Mouse (Mus musculus) hindbrain, embryonic 16.5 days (tissue): ENCODE results near the gene Gcnt3. TPM values are rescaled to one million over a fixed set of nuclear protein-coding genes. Genes with fewer than 3 reads are reported as not detected.

Experiments used
- ATAC-seq: fragments of 200-750 bp; cut with Nextera tagmentation; 2 replicates; pipeline ENCODE4 v1.8.0; 2017; ENCODE audit warnings: moderate TSS enrichment, moderate library complexity
- H3K27ac ChIP-seq: fragments of 300-500 bp; sonication (generic); 2 replicates; pipeline ENCODE4 v1.5.1; 2014; ENCODE audit warnings: low read depth, mild to moderate bottlenecking, control low read depth, low read length, moderate library complexity
- H3K27me3 ChIP-seq: fragments of 300-500 bp; sonication (generic); replicated peaks from 2 replicates; pipeline ENCODE4 v1.6.1; 2014; ENCODE audit warnings: low read length; ENCODE audit not compliant: control insufficient read depth, insufficient read depth
- H3K36me3 ChIP-seq: fragments of 300-500 bp; sonication (generic); 2 replicates; pipeline ENCODE4 v1.6.1; 2014; ENCODE audit warnings: mild to moderate bottlenecking, low read length, moderate library complexity, mixed read lengths; ENCODE audit not compliant: control insufficient read depth, insufficient read depth
- H3K4me1 ChIP-seq: fragments of 300-500 bp; sonication (generic); 2 replicates; pipeline ENCODE4 v1.6.1; 2014; ENCODE audit warnings: low read depth, low read length; ENCODE audit not compliant: control insufficient read depth, insufficient read depth
- H3K4me2 ChIP-seq: fragments of 300-500 bp; sonication (generic); 2 replicates; pipeline ENCODE4 v1.6.1; 2014; ENCODE audit warnings: mild to moderate bottlenecking, low read length, control low read depth, moderate library complexity
- H3K4me3 ChIP-seq: fragments of 300-500 bp; sonication (generic); 2 replicates; pipeline ENCODE4 v1.5.1; 2014; ENCODE audit warnings: mild to moderate bottlenecking, low read length, control low read depth, moderate library complexity
- H3K9ac ChIP-seq: fragments of 300-500 bp; sonication (generic); 2 replicates; pipeline ENCODE4 v1.6.1; 2014; ENCODE audit warnings: low read depth, mild to moderate bottlenecking, control low read depth, low read length, moderate library complexity
- H3K9me3 ChIP-seq: fragments of 300-500 bp; sonication (generic); 2 replicates; pipeline ENCODE4 v1.6.1; 2014; ENCODE audit warnings: mild to moderate bottlenecking, low read length, moderate library complexity; ENCODE audit not compliant: control insufficient read depth
- WGBS: fragments of 180-500 bp; shearing (Covaris S2); extraction: QIAGEN DNeasy Blood & Tissue Kit; methylation state at CpG from one replicate; pipeline ENCODE4 v1.1.7; 2014; 5-methylcytosine and 5-hydroxymethylcytosine counted together
- polyA plus RNA-seq: library from polyadenylated mRNA; unstranded; fragments of >200 nt; fragmentation: Nextera tagmentation; extraction: Ambion mirVana; gene quantifications from 2 replicates; pipeline ENCODE4 v1.2.1, GENCODE M21; 2015

Gcnt3 gene
- polyA plus RNA-seq, result 0.05 TPM in 1 of 2 replicates, not detected in the other

DNA sequence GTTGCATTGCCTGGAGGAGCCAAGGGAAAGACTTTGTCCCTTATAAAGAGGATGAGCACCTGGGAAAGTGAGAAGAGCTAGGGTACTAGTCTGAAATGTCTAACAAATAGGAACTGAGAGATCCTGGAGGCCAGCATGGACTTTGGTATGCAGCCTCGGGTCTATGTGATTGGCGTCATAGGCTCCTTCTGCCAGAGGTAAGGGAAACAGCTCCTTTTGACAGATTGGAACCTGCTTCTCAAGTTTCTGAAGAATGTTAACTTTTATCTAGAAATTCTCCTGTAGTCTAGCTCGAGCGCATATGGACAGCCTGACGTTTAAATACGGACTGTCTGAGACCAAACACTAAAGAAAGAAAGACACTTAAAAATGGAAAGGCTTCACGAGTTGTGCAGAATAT, at the start of gene Gcnt3:
Gene Gcnt3 (minus strand): TSS at position 101 of the 400 bp plus-strand sequence.
- Histone ChIP-seq H3K9me3 (no peaks in the 10 kb centered on the region), H3K4me1 (no peaks in the 10 kb centered on the region), H3K36me3 (no peaks in the 10 kb centered on the region), H3K4me3 (no peak within 1 kb of the TSS), H3K9ac (no peak within 1 kb of the TSS), H3K27ac (no peak within 1 kb of the TSS), H3K4me2 (no peak within 1 kb of the TSS), H3K27me3 (no peaks in the 10 kb centered on the region)
- WGBS, result 90% methylated on average over 7 of the region's 7 CpGs
- no peak for ATAC-seq

DNA sequence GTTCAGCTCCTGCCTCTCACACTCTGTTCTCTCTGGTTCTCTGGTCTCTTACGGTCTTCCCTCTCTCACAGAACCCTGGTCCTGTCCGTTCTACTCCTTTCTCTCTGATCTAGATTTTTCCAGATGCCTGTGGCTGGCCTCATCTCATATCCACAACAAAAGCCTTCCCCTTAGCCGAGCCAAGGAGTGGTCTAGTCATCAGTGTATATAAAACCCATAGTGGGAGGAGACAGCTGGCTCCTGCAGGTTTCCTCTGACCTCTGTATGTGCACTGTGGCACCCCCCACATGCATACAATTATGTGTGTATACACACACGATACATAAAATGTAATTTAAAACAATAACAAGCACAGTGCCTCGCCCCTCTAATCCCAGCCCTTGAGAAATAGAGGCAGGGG, 49.5 kb upstream of the Gcnt3 start:
- Histone ChIP-seq H3K4me2 (no peak overlapping the region), H3K9me3 (no peaks in the 10 kb centered on the region), H3K4me3 (no peak overlapping the region), H3K27me3 (no peaks in the 10 kb centered on the region), H3K36me3 (no peaks in the 10 kb centered on the region), H3K9ac (no peak overlapping the region), H3K27ac (no peak overlapping the region), H3K4me1 (0 out of 2 replicates have a peak, but pooled peaks cover 6% of the 10 kb centered on the region)
- 69% methylated on average over 5 of the region's 5 CpGs for WGBS
- no peak for ATAC-seq

DNA sequence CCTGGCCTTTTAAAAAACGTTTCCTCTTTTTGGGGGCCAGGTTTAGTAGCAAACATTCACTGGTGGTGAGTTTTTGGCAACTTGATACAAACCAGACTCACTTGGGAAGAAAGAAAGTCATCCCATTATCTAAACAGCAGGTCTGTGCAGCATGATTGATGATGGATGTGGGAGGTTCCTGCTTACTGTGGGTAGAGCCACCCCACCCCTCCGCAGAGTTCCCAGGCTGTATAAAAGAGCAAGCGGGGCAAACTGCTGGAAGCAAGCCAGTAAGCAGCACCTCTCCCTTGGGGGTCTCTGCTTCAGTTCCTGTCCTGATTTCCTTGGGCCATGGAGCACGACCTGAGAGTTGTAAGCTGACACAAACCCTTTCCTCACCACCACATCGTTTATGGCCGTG, 48.2 kb upstream of the Gcnt3 start:
- Histone ChIP-seq H3K36me3 (no peaks in the 10 kb centered on the region), H3K4me3 (no peak overlapping the region), H3K4me2 (no peak overlapping the region), H3K9ac (no peak overlapping the region), H3K27ac (no peak overlapping the region), H3K27me3 (no peaks in the 10 kb centered on the region), H3K4me1 (0 out of 2 replicates have a peak, but pooled peaks cover 6% of the 10 kb centered on the region), H3K9me3 (no peaks in the 10 kb centered on the region)
- ATAC-seq, result no peak
- WGBS, result 24% methylated on average over 6 of the region's 6 CpGs

DNA sequence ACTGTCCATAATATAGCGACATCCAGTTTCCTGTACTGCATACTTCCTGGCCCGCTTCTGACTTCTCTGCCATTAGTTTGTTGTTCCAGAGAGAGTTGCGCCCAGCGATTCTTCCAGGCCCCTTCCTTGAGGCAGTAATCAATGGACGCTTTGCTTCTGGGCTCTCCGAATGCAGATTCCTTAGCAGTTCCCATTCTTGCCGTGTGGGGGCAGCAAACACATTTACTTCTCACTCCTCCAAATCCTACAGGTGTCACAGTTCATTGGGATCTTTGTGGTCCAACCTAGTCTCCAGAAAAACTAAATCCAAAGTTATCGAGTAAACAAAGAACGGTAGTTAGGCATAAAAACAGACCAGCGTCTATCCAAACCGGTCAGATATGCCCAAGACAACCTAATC, 46.2 kb upstream of the Gcnt3 start:
- H3K9me3 ChIP-seq, result no peaks in the 10 kb centered on the region
- H3K9ac ChIP-seq, result no peak overlapping the region
- no peak overlapping the region for H3K27ac ChIP-seq
- no peak overlapping the region for H3K4me2 ChIP-seq
- no peak for ATAC-seq
- H3K4me1 ChIP-seq, result 0 out of 2 replicates have a peak, but pooled peaks cover 6% of the 10 kb centered on the region
- 56% methylated on average over 11 of the region's 11 CpGs for WGBS
- H3K36me3 ChIP-seq, result no peaks in the 10 kb centered on the region
- no peaks in the 10 kb centered on the region for H3K27me3 ChIP-seq
- no peak overlapping the region for H3K4me3 ChIP-seq

DNA sequence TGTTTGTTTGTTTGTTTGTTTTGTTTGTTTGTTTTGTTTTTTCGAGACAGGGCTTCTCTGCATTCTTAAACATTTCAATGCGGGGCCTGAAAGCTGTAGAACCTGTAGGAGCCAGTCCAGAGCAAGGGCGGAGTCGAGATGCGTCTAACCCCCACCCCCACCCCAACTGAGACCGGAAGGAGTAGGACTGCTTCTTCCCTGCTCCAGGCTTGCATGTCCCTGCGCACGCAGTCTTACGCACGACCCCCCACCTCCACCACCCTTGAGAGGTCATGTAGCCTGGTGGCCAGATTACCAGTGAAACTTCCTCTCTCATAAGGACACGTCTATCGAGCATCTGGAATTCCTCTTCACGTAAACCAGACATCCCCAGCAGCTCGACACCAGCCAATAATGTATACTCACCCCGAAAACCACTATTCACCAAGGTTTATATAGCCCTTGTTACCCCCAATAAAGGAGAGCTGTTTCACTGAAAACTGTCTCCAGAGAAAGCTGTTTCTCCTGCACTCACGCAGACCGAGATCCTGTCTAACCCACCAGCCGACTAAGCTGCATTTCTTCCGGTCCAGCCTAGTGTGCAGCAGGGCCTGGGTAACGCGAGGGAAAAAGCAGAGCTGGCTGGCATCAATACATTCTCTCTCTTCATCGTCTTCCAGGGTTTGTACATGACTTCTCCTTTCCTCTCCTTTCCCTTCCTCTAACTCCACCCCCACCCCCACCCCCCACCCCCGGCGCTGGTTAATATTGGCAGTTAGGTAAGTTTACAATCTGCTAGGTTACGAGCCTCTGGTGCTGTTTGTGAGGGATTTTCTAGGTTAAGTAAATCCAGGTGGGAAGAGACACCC, 44.7 kb upstream of the Gcnt3 start:
- 81% methylated on average over 25 of the region's 25 CpGs for WGBS
- Histone ChIP-seq H3K27me3 (no peaks in the 10 kb centered on the region), H3K9ac (no peak overlapping the region), H3K4me3 (no peak overlapping the region), H3K27ac (no peak overlapping the region), H3K9me3 (no peaks in the 10 kb centered on the region), H3K36me3 (no peaks in the 10 kb centered on the region), H3K4me2 (no peak overlapping the region), H3K4me1 (no peaks in the 10 kb centered on the region)
- ATAC-seq, result no peak

DNA sequence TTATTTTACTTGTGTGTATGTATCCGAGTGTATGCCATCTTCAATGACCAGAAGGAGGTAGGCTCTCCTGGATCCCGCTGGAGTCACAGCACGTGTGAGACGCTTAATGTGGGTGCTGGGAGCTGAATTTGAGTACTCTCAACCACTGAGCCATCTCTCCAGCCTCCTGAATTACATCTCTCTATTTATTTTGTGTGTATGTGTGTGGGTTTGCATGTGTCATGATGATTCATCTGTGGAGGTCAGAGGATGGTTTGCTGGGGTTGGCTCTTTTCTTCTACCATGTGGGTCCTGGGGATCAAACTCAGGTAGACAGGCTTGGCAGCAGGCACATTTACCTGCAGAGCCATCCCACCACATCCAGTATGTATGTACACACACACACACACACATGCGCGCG, 43.9 kb upstream of the Gcnt3 start:
- H3K27ac ChIP-seq, result no peak overlapping the region
- no peaks in the 10 kb centered on the region for H3K27me3 ChIP-seq
- H3K9me3 ChIP-seq, result no peaks in the 10 kb centered on the region
- H3K4me2 ChIP-seq, result no peak overlapping the region
- no peak overlapping the region for H3K4me3 ChIP-seq
- H3K36me3 ChIP-seq, result no peaks in the 10 kb centered on the region
- 94% methylated on average over 7 of the region's 7 CpGs for WGBS
- no peak for ATAC-seq
- H3K4me1 ChIP-seq, result no peaks in the 10 kb centered on the region
- H3K9ac ChIP-seq, result no peak overlapping the region

DNA sequence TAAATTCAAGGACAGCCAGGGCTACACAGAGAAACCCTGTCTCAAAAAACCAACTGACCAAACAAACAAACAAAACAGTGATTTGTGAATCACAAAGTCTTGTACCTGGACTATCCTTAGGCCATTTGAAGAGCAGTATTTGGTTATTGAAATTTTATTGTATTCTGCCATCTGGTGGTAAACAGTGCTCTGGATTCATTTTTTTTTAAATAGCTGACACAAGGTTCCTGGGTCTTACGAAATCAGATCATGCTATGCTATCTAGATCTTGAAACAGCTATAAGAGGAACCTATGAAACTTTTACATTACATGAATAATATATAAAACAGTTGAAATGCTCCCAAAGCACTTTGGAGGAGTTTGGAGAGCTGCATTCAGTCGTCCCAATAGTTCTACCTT, 43.1 kb upstream of the Gcnt3 start:
- Histone ChIP-seq H3K27me3 (no peaks in the 10 kb centered on the region), H3K4me1 (no peaks in the 10 kb centered on the region), H3K9me3 (no peaks in the 10 kb centered on the region), H3K9ac (no peak overlapping the region), H3K36me3 (no peaks in the 10 kb centered on the region), H3K4me3 (no peak overlapping the region), H3K4me2 (no peak overlapping the region), H3K27ac (no peak overlapping the region)
- 60% methylated on average over 2 of the region's 2 CpGs for WGBS
- no peak for ATAC-seq

DNA sequence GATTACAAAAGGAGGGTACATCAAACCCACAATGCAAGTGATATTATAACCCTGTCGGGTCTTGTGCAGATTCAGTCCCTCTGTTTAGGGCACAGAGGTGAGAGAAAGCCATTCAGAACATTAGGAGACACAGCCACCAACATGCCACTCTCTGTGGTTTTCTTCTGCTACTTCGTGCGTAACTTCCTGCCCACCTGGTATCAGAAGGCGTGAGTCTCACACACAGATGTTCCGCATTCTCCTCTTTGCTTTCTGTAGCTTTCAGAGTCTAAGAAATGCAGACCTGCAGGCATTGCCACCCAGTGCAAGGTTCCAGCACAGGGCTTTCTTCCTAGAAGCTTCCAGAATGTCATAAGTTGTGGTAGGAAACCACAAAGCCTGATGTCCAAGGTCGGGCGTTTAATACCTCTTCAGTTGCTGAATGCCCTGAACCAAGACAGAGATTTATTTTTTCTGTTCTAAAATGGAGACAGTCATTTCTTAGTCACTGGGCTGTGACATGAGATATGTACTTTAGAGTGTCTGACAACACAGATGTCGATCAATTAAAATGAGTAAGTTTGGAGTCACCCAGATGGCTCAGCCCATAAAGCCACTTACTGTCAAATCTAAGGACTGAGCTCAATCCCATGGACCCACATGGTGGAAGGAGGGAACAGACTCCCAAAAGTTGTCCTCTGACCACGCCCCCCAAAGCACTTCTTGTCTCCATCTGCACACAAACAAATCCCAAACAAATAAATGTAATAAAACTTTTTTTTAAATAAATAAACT, 42.3 kb upstream of the Gcnt3 start:
- H3K4me1 ChIP-seq, result no peaks in the 10 kb centered on the region
- H3K27me3 ChIP-seq, result no peaks in the 10 kb centered on the region
- H3K9me3 ChIP-seq, result no peaks in the 10 kb centered on the region
- H3K27ac ChIP-seq, result no peak overlapping the region
- no peak overlapping the region for H3K4me3 ChIP-seq
- no peak overlapping the region for H3K4me2 ChIP-seq
- ATAC-seq, result no peak
- 92% methylated on average over 9 of the region's 9 CpGs for WGBS
- no peak overlapping the region for H3K9ac ChIP-seq
- H3K36me3 ChIP-seq, result no peaks in the 10 kb centered on the region

DNA sequence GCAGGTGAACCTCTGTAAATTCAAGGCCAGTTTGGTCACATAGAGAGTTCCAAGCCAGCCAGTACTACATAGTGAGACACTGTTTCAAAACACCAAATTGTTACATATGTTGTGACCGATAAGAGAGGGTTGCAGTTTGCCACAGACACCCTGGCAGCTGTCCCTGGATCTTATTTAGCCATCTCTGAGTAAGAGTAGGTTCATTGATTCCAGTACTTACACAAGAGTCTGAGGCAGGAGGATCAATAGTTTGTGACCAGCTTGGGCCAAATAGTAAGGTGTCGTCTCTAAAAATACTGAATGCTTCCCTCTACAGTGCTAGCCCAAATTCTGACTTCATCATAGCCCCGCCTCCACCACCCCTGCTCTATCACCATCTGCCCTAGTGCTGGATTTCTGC, 40.1 kb upstream of the Gcnt3 start:
- ATAC-seq, result no peak
- Histone ChIP-seq H3K4me1 (no peaks in the 10 kb centered on the region), H3K27ac (no peak overlapping the region), H3K36me3 (no peaks in the 10 kb centered on the region), H3K4me2 (no peak overlapping the region), H3K9ac (no peak overlapping the region), H3K4me3 (no peak overlapping the region), H3K27me3 (no peaks in the 10 kb centered on the region), H3K9me3 (no peaks in the 10 kb centered on the region)
- WGBS, result 86% methylated on average over 3 of the region's 3 CpGs
